Mouse (Mus musculus) midbrain, embryonic 13.5 days (tissue): ENCODE measurements at regions not wholly inside any gene's neighbourhood (a gene's known extent, or its start where the extent isn't known, plus 50 kb on each side); places are given as distances from the start of the nearest gene placed in this dataset.

ENCODE experiments used
- ATAC-seq: fragments of 200-750 bp; cut with Nextera tagmentation; 2 replicates; pipeline ENCODE4 v1.8.0; 2017; ENCODE audit warnings: mild to moderate bottlenecking, moderate TSS enrichment, moderate library complexity
- H3K27ac ChIP-seq: fragments of 300-500 bp; sonication (generic); 2 replicates; pipeline ENCODE4 v1.5.1; 2015; ENCODE audit warnings: inconsistent platforms, mild to moderate bottlenecking, moderate library complexity
- H3K27me3 ChIP-seq: fragments of 300-500 bp; sonication (generic); 2 replicates; pipeline ENCODE4 v1.6.1; 2015; ENCODE audit warnings: mild to moderate bottlenecking, inconsistent platforms
- H3K36me3 ChIP-seq: fragments of 300-500 bp; sonication (generic); 2 replicates; pipeline ENCODE4 v1.6.1; 2015; ENCODE audit warnings: mild to moderate bottlenecking, inconsistent platforms
- H3K4me1 ChIP-seq: fragments of 300-500 bp; sonication (generic); replicated peaks from 2 replicates; pipeline ENCODE4 v1.6.1; 2015; ENCODE audit warnings: inconsistent platforms
- H3K4me2 ChIP-seq: fragments of 300-500 bp; sonication (generic); replicated peaks from 2 replicates; pipeline ENCODE4 v1.6.1; 2015; ENCODE audit warnings: moderate library complexity, mild to moderate bottlenecking, inconsistent platforms
- H3K4me3 ChIP-seq: fragments of 300-500 bp; sonication (generic); replicated peaks from 2 replicates; pipeline ENCODE4 v1.5.1; 2015; ENCODE audit warnings: mild to moderate bottlenecking, inconsistent platforms
- H3K9ac ChIP-seq: fragments of 300-500 bp; sonication (generic); replicated peaks from 2 replicates; pipeline ENCODE4 v1.6.1; 2015; ENCODE audit warnings: mild to moderate bottlenecking, inconsistent platforms
- H3K9me3 ChIP-seq: fragments of 300-500 bp; sonication (generic); 2 replicates; pipeline ENCODE4 v1.6.1; 2016; ENCODE audit warnings: mild to moderate bottlenecking, inconsistent platforms
- whole genome bisulfite sequencing: fragments of 180-500 bp; shearing (Covaris S2); methylation state at CpG from one replicate; pipeline ENCODE4 v1.1.7; 2015; 5-methylcytosine and 5-hydroxymethylcytosine counted together

DNA sequence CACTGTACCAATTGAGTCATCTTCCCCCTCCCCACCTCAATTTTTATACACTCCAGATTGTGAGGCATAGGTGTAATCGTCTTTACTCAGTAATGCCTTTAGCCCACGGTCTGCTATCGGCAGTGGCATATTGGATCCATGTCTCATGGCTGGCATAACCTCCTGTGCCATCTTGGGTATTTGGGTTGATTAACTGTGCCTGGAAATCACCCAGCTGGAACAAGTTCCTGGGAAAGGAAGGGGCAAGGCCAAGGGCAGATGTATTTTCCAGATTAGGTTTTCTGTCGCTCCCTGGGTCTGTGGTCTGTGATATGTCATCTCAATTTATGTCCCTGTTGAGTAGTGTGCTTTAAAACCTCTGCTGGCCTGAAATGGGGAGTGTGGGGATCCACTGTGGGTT is 158.2 kb downstream of the Glrx3 start:
- Histone ChIP-seq H3K4me3 (no peak overlapping the region), H3K4me2 (no peak overlapping the region), H3K9ac (no peak overlapping the region), H3K36me3 (no peaks in the 10 kb centered on the region), H3K4me1 (no peaks in the 10 kb centered on the region), H3K27me3 (no peaks in the 10 kb centered on the region), H3K27ac (no peak overlapping the region), H3K9me3 (no peaks in the 10 kb centered on the region)
- WGBS: 87% methylated on average over 4 of the region's 4 CpGs
- no peak for ATAC-seq

- no peak overlapping the region for H3K9ac ChIP-seq
- WGBS: 82% methylated on average over 7 of the region's 7 CpGs
- no peaks in the 10 kb centered on the region for H3K36me3 ChIP-seq
- no peak for ATAC-seq
- H3K4me1 ChIP-seq: no peaks in the 10 kb centered on the region
- H3K4me2 ChIP-seq: no peak overlapping the region
- no peaks in the 10 kb centered on the region for H3K9me3 ChIP-seq
- no peak overlapping the region for H3K4me3 ChIP-seq
- H3K27ac ChIP-seq: no peak overlapping the region
- H3K27me3 ChIP-seq: no peaks in the 10 kb centered on the region
Measured at GRCm38 (mm10) chr7:137596161-137596560, 158.7 kb downstream of the Glrx3 start.

DNA sequence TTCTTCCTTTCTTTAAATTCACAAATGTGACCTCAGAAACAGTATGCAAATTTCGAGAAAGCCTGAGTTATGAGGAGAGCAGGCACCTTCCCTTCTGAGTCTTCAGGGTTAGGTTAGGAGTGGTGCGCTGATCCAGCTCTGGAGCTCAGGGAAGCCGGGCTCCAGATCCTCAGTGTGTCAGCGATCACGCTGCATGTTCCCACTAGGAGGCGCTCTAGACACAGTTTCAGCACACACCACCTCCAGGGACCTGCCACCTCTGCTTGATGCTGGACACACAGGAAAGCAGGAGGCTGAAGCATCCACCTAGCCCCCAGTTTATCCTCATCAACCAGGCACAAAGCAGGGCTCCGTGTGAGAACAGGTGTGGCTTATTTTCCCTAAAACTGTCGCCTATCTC is 165.6 kb downstream of the Glrx3 start:
- 6% methylated on average over 8 of the region's 8 CpGs for WGBS
- H3K9me3 ChIP-seq: no peaks in the 10 kb centered on the region
- H3K36me3 ChIP-seq: no peaks in the 10 kb centered on the region
- H3K27ac ChIP-seq: no peak overlapping the region
- H3K4me2 ChIP-seq: no peak overlapping the region
- peaks cover 4% of the 10 kb centered on the region; the same call in 1 of the 2 replicates for H3K27me3 ChIP-seq
- ATAC-seq: peak; percentile 77
- H3K4me3 ChIP-seq: no peak overlapping the region
- no peaks in the 10 kb centered on the region for H3K4me1 ChIP-seq
- no peak overlapping the region for H3K9ac ChIP-seq

DNA sequence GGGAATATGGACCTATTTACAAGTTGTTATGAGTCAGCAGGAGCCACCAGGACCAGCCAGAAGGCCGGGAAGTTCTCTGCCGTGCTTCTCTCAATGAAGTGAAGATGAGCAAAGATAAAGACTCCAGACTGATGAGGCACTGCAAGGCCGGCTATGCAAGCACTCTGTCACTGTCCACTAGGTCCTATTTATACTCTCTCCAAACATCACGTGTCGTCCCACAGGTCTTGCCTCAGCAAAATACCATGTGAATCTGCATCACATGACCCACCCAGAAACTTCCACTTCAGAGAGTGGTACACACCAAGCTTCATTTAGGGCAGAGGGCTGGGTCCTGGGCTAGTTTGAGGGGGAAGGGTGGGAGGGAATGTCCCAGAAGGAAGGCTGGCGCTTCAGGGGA is 172.3 kb downstream of the Glrx3 start:
- ATAC-seq: no peak
- H3K9me3 ChIP-seq: no peaks in the 10 kb centered on the region
- H3K4me3 ChIP-seq: no peak overlapping the region
- no peaks in the 10 kb centered on the region for H3K4me1 ChIP-seq
- H3K27me3 ChIP-seq: no peaks in the 10 kb centered on the region
- H3K9ac ChIP-seq: no peak overlapping the region
- no peak overlapping the region for H3K27ac ChIP-seq
- H3K4me2 ChIP-seq: no peak overlapping the region
- H3K36me3 ChIP-seq: no peaks in the 10 kb centered on the region
- WGBS: 81% methylated on average over 6 of the region's 6 CpGs

GRCm38 (mm10) chr7:137611363-137611762 is 173.9 kb downstream of the Glrx3 start:
- Histone ChIP-seq H3K9ac (no peak overlapping the region), H3K36me3 (no peaks in the 10 kb centered on the region), H3K4me1 (no peaks in the 10 kb centered on the region), H3K27ac (no peak overlapping the region), H3K9me3 (no peaks in the 10 kb centered on the region), H3K27me3 (no peaks in the 10 kb centered on the region), H3K4me3 (no peak overlapping the region), H3K4me2 (no peak overlapping the region)
- ATAC-seq: no peak
- WGBS: 77% methylated on average over 6 of the region's 6 CpGs

- no peak overlapping the region for H3K27ac ChIP-seq
- H3K4me3 ChIP-seq: no peak overlapping the region
- H3K4me2 ChIP-seq: no peak overlapping the region
- H3K27me3 ChIP-seq: no peaks in the 10 kb centered on the region
- H3K36me3 ChIP-seq: no peaks in the 10 kb centered on the region
- WGBS: 73% methylated on average over 7 of the region's 7 CpGs
- no peak overlapping the region for H3K9ac ChIP-seq
- H3K4me1 ChIP-seq: no peaks in the 10 kb centered on the region
- 0 out of 2 replicates have a peak, but pooled peaks have one; percentile 34 for ATAC-seq
- no peaks in the 10 kb centered on the region for H3K9me3 ChIP-seq
Measured at GRCm38 (mm10) chr7:137611891-137612522, 174.6 kb downstream of the Glrx3 start.

GRCm38 (mm10) chr7:137618406-137619133 is 181.2 kb downstream of the Glrx3 start:
- H3K27ac ChIP-seq: no peak overlapping the region
- no peak overlapping the region for H3K4me2 ChIP-seq
- no peaks in the 10 kb centered on the region for H3K36me3 ChIP-seq
- no peak overlapping the region for H3K4me3 ChIP-seq
- WGBS: 84% methylated on average over 5 of the region's 5 CpGs
- no peaks in the 10 kb centered on the region for H3K27me3 ChIP-seq
- no peaks in the 10 kb centered on the region for H3K9me3 ChIP-seq
- no peak for ATAC-seq
- H3K4me1 ChIP-seq: peaks cover 7% of the 10 kb centered on the region; the same call in 1 of the 2 replicates
- no peak overlapping the region for H3K9ac ChIP-seq

DNA sequence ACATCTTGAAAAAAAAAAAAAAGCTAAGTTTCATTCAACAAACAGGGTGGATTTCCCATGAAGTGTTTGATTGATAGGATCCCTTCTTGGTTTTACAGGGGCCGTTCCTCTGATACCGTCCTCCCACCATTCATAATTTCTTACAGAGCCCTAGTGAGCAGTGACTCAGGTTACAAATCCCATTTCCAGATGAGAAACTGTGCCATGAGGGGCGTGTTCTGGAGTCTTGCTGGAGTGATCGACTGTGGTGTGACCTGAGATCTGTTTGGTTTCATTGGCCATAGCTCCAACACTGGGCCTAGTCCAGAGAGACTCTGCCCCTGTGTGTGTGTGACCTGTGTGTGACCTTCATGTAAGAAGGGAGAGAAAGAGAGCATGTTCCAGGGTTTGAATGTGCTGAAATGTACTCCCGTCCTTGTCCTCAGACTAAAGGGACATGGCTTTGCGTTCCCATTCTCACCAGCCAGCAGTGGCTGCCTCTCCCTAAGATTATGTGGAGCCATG is 181.9 kb downstream of the Glrx3 start:
- no peak for ATAC-seq
- Histone ChIP-seq H3K4me2 (no peak overlapping the region), H3K27ac (no peak overlapping the region), H3K4me3 (no peak overlapping the region), H3K4me1 (peaks cover 7% of the 10 kb centered on the region; the same call in 1 of the 2 replicates), H3K9me3 (no peaks in the 10 kb centered on the region), H3K27me3 (no peaks in the 10 kb centered on the region), H3K9ac (no peak overlapping the region), H3K36me3 (no peaks in the 10 kb centered on the region)
- WGBS: 83% methylated on average over 6 of the region's 6 CpGs

GRCm38 (mm10) chr7:137628266-137628665 is 190.9 kb downstream of the Glrx3 start:
- Histone ChIP-seq H3K9me3 (no peaks in the 10 kb centered on the region), H3K36me3 (no peaks in the 10 kb centered on the region), H3K4me3 (no peak overlapping the region), H3K4me1 (no peaks in the 10 kb centered on the region), H3K4me2 (no peak overlapping the region), H3K27me3 (no peaks in the 10 kb centered on the region), H3K9ac (no peak overlapping the region), H3K27ac (no peak overlapping the region)
- no peak for ATAC-seq
- WGBS: 92% methylated on average over 3 of the region's 3 CpGs

DNA sequence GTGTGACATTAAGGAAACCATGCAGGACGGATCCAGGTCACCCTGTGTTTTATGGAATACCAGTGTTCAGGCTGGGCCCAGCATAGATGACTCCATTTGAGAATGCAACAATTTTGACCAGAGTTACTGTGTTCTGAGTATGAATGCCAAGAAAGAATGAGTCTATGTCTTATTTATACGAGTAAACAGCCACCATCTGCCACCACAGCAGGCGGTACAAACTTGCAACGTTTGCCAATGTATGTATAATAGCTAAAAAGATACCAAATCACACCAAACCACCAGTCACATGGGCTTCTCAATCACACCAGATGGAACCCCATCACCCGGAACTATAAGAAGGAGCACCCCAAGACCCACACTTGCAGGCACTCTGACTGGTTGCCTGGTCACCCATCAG is 192.1 kb downstream of the Glrx3 start:
- Histone ChIP-seq H3K4me3 (no peak overlapping the region), H3K36me3 (no peaks in the 10 kb centered on the region), H3K9me3 (no peaks in the 10 kb centered on the region), H3K9ac (no peak overlapping the region), H3K4me2 (no peak overlapping the region), H3K27me3 (no peaks in the 10 kb centered on the region), H3K27ac (no peak overlapping the region), H3K4me1 (no peaks in the 10 kb centered on the region)
- ATAC-seq: no peak
- 90% methylated on average over 5 of the region's 5 CpGs for WGBS

DNA sequence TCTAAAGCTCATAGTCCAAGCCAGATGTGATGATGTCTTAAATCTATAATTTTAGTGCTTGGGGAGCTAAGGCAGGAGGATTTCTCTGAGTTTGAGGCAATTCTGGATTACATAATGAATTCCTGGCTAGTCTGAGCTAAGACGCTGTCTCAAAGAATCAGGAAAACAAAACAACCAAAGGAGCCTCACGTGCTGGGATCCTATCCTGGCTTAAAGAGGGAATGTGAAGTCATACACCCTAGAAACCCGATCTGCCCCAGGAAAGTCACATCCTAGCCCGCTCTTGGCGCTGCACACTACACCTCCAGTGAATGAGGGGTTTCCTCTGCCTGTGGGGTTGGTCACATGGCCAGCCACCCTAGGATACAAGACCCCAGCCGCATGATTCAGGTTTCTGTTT is 211.2 kb downstream of the Glrx3 start:
- Histone ChIP-seq H3K4me3 (no peak overlapping the region), H3K4me2 (no peak overlapping the region), H3K4me1 (0 out of 2 replicates have a peak, but pooled peaks cover 3% of the 10 kb centered on the region), H3K9ac (no peak overlapping the region), H3K9me3 (no peaks in the 10 kb centered on the region), H3K27me3 (no peaks in the 10 kb centered on the region), H3K27ac (no peak overlapping the region), H3K36me3 (no peaks in the 10 kb centered on the region)
- WGBS: 55% methylated on average over 6 of the region's 6 CpGs
- no peak for ATAC-seq

DNA sequence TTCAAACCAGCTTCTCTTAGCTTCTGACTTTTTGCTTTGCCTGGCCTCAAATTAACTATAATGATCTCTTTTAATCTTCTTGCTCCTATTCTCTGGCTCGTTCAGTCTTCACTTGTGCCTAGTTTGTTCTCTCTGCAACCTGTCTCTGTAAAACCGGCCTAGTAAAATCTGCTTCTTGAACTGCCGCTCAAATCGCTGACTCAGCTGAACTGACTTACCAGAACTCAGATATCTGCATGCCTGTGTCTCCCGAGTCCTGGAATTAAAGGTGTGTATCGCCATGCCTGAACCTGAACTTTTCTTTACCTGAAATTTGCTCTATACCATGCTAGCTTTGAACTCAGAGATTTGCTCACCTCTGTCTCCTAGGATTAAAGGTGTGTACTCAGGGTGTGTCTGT is 212.2 kb downstream of the Glrx3 start:
- H3K4me1 ChIP-seq: 0 out of 2 replicates have a peak, but pooled peaks cover 3% of the 10 kb centered on the region
- no peak for ATAC-seq
- no peak overlapping the region for H3K27ac ChIP-seq
- WGBS: 87% methylated on average over 6 of the region's 6 CpGs
- H3K4me3 ChIP-seq: no peak overlapping the region
- H3K4me2 ChIP-seq: no peak overlapping the region
- H3K27me3 ChIP-seq: no peaks in the 10 kb centered on the region
- H3K36me3 ChIP-seq: no peaks in the 10 kb centered on the region
- no peak overlapping the region for H3K9ac ChIP-seq
- no peaks in the 10 kb centered on the region for H3K9me3 ChIP-seq
